Mouse (Mus musculus) cortical plate, adult 2 months (tissue): ENCODE results near the gene Npc1l1.

Source experiments
- CTCF ChIP-seq: fragments of 200-500 bp; IDR thresholded peaks from 2 replicates; pipeline ENCODE4 v1.5.1; 2011; ENCODE audit warnings: mild to moderate bottlenecking, control low read depth, low read length; ENCODE audit not compliant: insufficient read depth; ENCODE audit errors: extremely low read depth
- POLR2A ChIP-seq: fragments of 200-500 bp; IDR thresholded peaks from 2 replicates; pipeline ENCODE4 v1.6.1; 2011; ENCODE audit warnings: mild to moderate bottlenecking, low read length, control low read depth; ENCODE audit not compliant: insufficient read depth; ENCODE audit errors: extremely low read depth

DNA sequence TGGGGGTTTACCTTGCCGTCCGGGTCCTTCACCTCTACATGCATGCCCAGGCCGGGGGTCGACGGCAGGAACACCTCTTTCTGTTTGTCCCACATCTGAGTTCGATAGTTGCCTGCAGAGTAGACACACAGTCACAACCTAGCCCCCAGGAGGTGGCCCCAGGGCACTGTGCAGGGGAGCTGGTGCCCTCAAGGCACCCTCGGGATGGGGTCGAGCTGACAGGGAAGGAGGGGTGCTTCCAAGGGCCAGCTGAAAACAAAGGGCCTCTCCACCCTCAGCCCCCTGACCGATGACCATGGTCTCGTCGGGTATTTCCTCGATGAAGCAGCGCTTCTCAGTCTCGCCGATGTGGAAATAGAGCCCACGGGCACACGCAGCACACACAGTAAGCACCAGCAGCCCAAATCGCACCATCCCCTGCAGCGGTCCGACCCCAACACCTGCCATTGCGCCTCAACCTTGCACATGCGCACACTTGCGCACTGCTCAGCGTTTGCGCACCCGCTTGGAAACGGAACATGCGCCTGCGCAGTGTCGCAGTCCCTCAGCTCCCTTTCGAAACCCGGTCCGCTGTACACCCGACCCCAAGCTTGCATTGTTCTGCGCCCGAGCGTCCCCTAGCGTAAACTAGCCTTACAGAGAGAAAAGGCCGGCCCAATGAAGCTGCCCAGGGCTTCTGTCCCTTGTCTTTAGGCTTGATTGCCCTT is 44.6 kb upstream of the Npc1l1 start, which contains the start of gene Tmed4:
- peak; percentile 52 for TF ChIP-seq CTCF
- peak; percentile 99 for TF ChIP-seq POLR2A
